Mouse (Mus musculus): Measurements from ENCODE around the gene Gm14459. TPM values are rescaled to one million over a fixed set of nuclear protein-coding genes. Genes with fewer than 3 reads are reported as not detected.

Gene Gm14459
- not detected for polyA plus RNA-seq (2014; fragmentation: Illumina TruSeq; extraction: RNeasy Lipid Tissue Mini Kit (QIAGEN cat#74804); ENCODE audit: low replicate concordance)

DNA sequence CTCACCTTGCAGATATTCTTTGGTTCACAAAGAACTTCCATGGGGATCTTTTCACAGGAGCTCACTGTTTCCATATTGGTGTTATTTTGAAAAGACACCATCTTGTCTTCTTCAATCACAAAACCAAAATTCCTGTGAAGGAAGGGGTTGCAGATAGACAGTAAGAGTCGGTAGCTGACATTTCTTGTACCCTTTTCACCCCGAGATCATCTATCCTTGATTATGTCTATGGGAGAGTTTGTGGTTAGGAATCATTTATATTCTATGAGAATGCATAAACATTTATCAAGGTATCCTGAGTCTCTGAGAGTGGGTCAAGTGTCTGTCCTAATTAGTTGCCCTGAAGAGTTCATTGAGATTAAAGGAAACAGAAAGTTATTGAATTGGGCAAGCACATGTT lies at the start of gene Gm14459:
Gene Gm14459, minus strand, starts transcription at position 101 of the 400 bp plus-strand sequence.

DNA sequence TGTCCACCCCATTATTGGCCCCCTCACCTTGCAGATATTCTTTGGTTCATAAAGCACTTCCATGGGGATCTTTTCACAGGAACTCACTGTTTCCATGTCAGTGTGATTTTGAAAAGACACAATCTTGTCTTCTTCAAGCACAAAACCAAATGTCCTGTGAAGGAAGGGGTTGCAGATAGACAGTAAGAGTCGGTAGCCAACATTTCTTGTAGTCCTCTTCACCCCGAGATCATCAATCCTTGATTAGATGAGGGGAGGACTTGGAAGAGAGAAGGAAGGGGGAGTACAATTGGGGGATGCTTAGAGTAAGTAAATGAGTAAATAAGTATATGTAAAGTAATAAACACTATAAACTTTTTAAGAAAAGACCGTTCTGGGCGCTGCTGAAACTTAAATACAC lies 23.4 kb upstream of the Gm14459 start, which contains the start of gene Ssxb6:
Gene Ssxb6, minus strand, starts transcription at position 101 of the 400 bp plus-strand sequence.

Other genes with a start within 250 kb of the Gm14459 start
- gene Ssxb10, start 197.5 kb downstream of the Gm14459 start, polyA plus RNA-seq (2014; fragmentation: Illumina TruSeq; extraction: RNeasy Lipid Tissue Mini Kit (QIAGEN cat#74804); ENCODE audit: low replicate concordance) = not detected
- gene Ssxb9, start 158.0 kb downstream of the Gm14459 start, polyA plus RNA-seq (2014; fragmentation: Illumina TruSeq; extraction: RNeasy Lipid Tissue Mini Kit (QIAGEN cat#74804); ENCODE audit: low replicate concordance) = not detected
- not detected for gene Ssxb1, start 111.6 kb downstream of the Gm14459 start, polyA plus RNA-seq (2014; fragmentation: Illumina TruSeq; extraction: RNeasy Lipid Tissue Mini Kit (QIAGEN cat#74804); ENCODE audit: low replicate concordance)
- not detected for gene Ssxb2, start 63.2 kb downstream of the Gm14459 start, polyA plus RNA-seq (2014; fragmentation: Illumina TruSeq; extraction: RNeasy Lipid Tissue Mini Kit (QIAGEN cat#74804); ENCODE audit: low replicate concordance)
- not detected for gene Ssxb6, start 23.3 kb upstream of the Gm14459 start, polyA plus RNA-seq (2014; fragmentation: Illumina TruSeq; extraction: RNeasy Lipid Tissue Mini Kit (QIAGEN cat#74804); ENCODE audit: low replicate concordance)
- gene Ssxb3, start 66.9 kb upstream of the Gm14459 start, polyA plus RNA-seq (2014; fragmentation: Illumina TruSeq; extraction: RNeasy Lipid Tissue Mini Kit (QIAGEN cat#74804); ENCODE audit: low replicate concordance) = not detected
- gene Ssxb8, start 165.9 kb upstream of the Gm14459 start, polyA plus RNA-seq (2014; fragmentation: Illumina TruSeq; extraction: RNeasy Lipid Tissue Mini Kit (QIAGEN cat#74804); ENCODE audit: low replicate concordance) = not detected
- gene Ssx9, start 223.5 kb upstream of the Gm14459 start, polyA plus RNA-seq (2014; fragmentation: Illumina TruSeq; extraction: RNeasy Lipid Tissue Mini Kit (QIAGEN cat#74804); ENCODE audit: low replicate concordance) = not detected